Mouse (Mus musculus) heart, postnatal 0 days (tissue): Measurements from ENCODE around the gene Il6st. TPM values are rescaled to one million over a fixed set of nuclear protein-coding genes. Genes with fewer than 3 reads are reported as not detected.

ENCODE experiments used
- ATAC-seq: fragments of 200-750 bp; cut with Nextera tagmentation; 2 replicates; pipeline ENCODE4 v1.8.0; 2017; ENCODE audit warnings: low read depth, moderate number of reproducible peaks, moderate library complexity; ENCODE audit not compliant: insufficient read depth
- DNase-seq: peaks from one replicate; pipeline ENCODE4 v3.0.0-alpha.2; 2016; ENCODE audit warnings: low spot score
- H3K27ac ChIP-seq: fragments of 300-500 bp; sonication (generic); 2 replicates; pipeline ENCODE4 v1.5.1; 2014; ENCODE audit warnings: low read depth, mild to moderate bottlenecking
- H3K27me3 ChIP-seq: fragments of 300-500 bp; sonication (generic); 2 replicates; pipeline ENCODE4 v1.6.1; 2014; ENCODE audit warnings: low read length, mixed read lengths; ENCODE audit not compliant: control insufficient read depth, insufficient read depth
- H3K36me3 ChIP-seq: fragments of 300-500 bp; sonication (generic); replicated peaks from 2 replicates; pipeline ENCODE4 v1.6.1; 2014; ENCODE audit warnings: low read length, mixed read lengths; ENCODE audit not compliant: control insufficient read depth, insufficient read depth
- H3K4me1 ChIP-seq: fragments of 300-500 bp; sonication (generic); 2 replicates; pipeline ENCODE4 v1.6.1; 2014; ENCODE audit warnings: antibody characterized with exemption; ENCODE audit not compliant: control insufficient read depth, insufficient read depth
- H3K4me2 ChIP-seq: fragments of 300-500 bp; sonication (generic); 2 replicates; pipeline ENCODE4 v1.6.1; 2014; ENCODE audit warnings: low read depth, mild to moderate bottlenecking, low read length, moderate library complexity
- H3K4me3 ChIP-seq: fragments of 300-500 bp; sonication (generic); 2 replicates; pipeline ENCODE4 v1.5.1; 2014; ENCODE audit warnings: low read depth, low read length
- H3K9ac ChIP-seq: fragments of 300-500 bp; sonication (generic); replicated peaks from 2 replicates; pipeline ENCODE4 v1.6.1; 2014; ENCODE audit warnings: low read depth, low read length, mixed read lengths
- H3K9me3 ChIP-seq: fragments of 300-500 bp; sonication (generic); replicated peaks from 2 replicates; pipeline ENCODE4 v1.6.1; 2016; ENCODE audit warnings: low read length; ENCODE audit not compliant: control insufficient read depth
- CTCF ChIP-seq: IDR thresholded peaks from 2 replicates; pipeline ENCODE4 v1.5.1; 2016; ENCODE audit warnings: antibody characterized with exemption, control low read depth, low read depth
- EP300 ChIP-seq: IDR thresholded peaks from 2 replicates; pipeline ENCODE4 v1.6.1; 2016; ENCODE audit warnings: antibody characterized with exemption, low read depth
- WGBS: fragments of 180-500 bp; shearing (Covaris S2); extraction: QIAGEN DNeasy Blood & Tissue Kit; methylation state at CpG from one replicate; pipeline ENCODE4 v1.1.7; 2014; 5-methylcytosine and 5-hydroxymethylcytosine counted together
- polyA plus RNA-seq: library from polyadenylated mRNA; unstranded; fragments of >200 nt; fragmentation: Nextera tagmentation; extraction: Ambion mirVana; gene quantifications from 2 replicates; pipeline ENCODE4 v1.2.1, GENCODE M21; 2015
- total RNA-seq: library from RNA; depleted of rRNA; stranded (reverse); fragments of >200 nt; gene quantifications from 2 replicates; pipeline ENCODE4 v1.2.3, GENCODE M21; 2014; ENCODE audit warnings: low replicate concordance

Il6st gene
- total and polyA plus RNA-seq, 2 experiments from 2014 or later: 29.9 to 98.0 TPM

DNA sequence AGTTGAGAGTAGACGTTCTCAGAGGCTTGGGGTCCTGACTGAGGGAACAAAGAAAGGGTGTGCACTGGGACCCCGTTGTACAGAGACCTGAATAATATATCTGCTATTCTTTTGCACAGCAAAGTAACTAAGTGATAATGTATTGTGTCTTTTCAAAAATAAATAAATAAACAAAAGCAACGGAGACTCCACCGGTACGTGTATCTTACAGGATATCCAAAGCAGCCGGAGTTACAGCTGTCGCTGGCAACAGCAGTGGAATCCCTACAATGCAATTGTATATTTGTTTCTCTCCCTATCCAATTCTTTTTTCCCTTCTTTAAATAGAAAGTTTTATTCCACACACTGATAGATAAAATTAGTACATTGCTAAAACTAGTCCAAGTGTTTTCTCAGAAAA is 15.2 kb downstream of the Il6st start:
- Histone ChIP-seq H3K4me3 (no peak overlapping the region), H3K4me1 (no peaks in the 10 kb centered on the region), H3K4me2 (no peak overlapping the region), H3K27ac (no peak overlapping the region), H3K9me3 (no peaks in the 10 kb centered on the region), H3K9ac (no peak overlapping the region), H3K27me3 (no peaks in the 10 kb centered on the region), H3K36me3 (peaks cover 65% of the 10 kb centered on the region)
- 60% methylated on average over 7 of the region's 7 CpGs for WGBS
- ATAC-seq (no peak), DNase-seq (no peak)
- TF ChIP-seq CTCF: no peak
- TF ChIP-seq EP300: no peak

DNA sequence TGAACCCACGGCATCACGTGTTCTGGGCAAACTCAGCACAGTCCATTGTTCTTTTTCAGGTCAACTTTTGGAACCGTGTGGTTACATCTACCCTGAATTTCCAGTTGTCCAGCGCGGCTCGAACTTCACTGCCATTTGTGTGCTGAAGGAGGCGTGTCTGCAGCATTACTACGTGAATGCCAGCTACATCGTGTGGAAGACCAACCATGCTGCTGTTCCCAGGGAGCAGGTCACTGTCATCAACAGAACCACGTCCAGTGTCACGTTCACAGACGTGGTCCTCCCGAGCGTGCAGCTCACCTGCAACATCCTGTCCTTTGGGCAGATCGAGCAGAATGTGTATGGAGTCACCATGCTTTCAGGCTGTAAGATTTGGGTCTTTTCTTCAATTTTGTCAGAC is 16.1 kb downstream of the Il6st start:
- 87% methylated on average over 15 of the region's 15 CpGs for WGBS
- no peak for ATAC-seq
- Histone ChIP-seq H3K4me2 (no peak overlapping the region), H3K27me3 (no peaks in the 10 kb centered on the region), H3K27ac (no peak overlapping the region), H3K9ac (no peak overlapping the region), H3K4me3 (no peak overlapping the region), H3K4me1 (no peaks in the 10 kb centered on the region), H3K36me3 (peaks cover 71% of the 10 kb centered on the region), H3K9me3 (no peaks in the 10 kb centered on the region)
- DNase-seq: no peak
- TF ChIP-seq EP300 (no peak), CTCF (no peak)

DNA sequence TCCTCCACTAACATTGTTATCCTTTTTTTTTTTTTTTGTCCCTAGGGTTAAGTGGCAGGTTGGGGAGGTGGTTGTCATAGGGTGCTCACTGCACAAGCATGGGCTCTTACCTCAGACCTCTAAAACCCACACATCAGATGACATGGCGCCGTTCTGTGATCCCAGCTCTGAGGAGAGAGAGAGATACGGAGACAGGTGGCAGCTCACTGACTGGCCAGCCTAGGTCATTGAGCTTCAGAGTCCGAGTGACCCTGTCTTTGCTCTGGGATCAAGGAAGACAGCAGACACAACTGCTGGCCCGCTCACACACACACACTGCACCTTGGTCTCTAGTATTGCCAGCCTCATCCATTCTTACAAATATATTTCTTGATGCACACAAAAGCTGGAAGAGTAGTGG is 18.7 kb downstream of the Il6st start:
- Histone ChIP-seq H3K4me3 (no peak overlapping the region), H3K27me3 (no peaks in the 10 kb centered on the region), H3K4me1 (no peaks in the 10 kb centered on the region), H3K4me2 (no peak overlapping the region), H3K9ac (no peak overlapping the region), H3K9me3 (no peaks in the 10 kb centered on the region; the same call in 1 of the 2 replicates), H3K27ac (no peak overlapping the region), H3K36me3 (peaks cover 78% of the 10 kb centered on the region)
- TF ChIP-seq EP300 (no peak), CTCF (no peak)
- DNase-seq (no peak), ATAC-seq (no peak)
- WGBS: 89% methylated on average over 5 of the region's 5 CpGs

DNA sequence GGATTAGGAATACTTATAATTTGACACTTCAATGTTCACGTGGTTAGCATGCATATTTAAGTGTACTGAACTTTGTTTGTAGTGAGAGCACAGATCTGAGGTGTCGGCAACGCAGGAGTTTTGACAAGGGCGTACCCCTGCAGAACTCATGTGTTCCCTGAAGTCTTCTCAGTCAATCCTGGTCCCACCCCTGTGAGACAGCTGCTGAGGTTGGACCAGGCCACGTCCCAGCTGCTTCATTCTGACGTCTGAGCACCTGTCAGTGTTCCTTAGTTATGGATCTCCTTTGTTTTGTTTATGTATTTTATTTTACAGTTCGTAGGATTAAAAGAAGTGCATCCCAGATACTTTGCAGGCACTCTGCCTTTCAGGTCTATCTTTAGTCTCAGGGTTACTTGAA is 19.1 kb downstream of the Il6st start:
- no peaks in the 10 kb centered on the region for H3K4me1 ChIP-seq
- H3K4me2 ChIP-seq: no peak overlapping the region
- peaks cover 79% of the 10 kb centered on the region for H3K36me3 ChIP-seq
- DNase-seq (no peak), ATAC-seq (no peak)
- no peaks in the 10 kb centered on the region for H3K27me3 ChIP-seq
- WGBS: 82% methylated on average over 7 of the region's 7 CpGs
- no peak overlapping the region for H3K27ac ChIP-seq
- no peak overlapping the region for H3K9ac ChIP-seq
- no peaks in the 10 kb centered on the region; the same call in 1 of the 2 replicates for H3K9me3 ChIP-seq
- no peak overlapping the region for H3K4me3 ChIP-seq
- no peak for TF ChIP-seq EP300
- no peak for TF ChIP-seq CTCF

DNA sequence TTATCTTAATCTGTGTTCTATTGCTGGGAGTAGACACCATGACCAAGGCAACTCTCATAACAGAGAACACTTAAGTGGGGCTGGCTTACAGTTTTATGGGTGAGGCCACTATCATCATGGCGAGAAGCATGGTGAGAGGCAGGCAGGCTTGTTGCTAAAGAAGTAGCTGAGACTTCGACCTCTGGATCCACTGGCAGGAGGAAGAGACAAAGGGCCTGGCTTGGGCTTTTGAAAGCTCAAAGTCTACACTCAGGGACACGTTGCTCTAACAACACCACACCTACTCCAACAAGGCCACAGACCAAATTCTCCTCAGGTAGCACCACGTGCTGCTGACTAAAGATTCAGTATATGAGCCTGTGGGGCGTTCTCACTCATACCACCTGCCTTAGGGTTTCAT is 22.4 kb downstream of the Il6st start:
- no peaks in the 10 kb centered on the region for H3K4me1 ChIP-seq
- H3K27me3 ChIP-seq: no peaks in the 10 kb centered on the region
- no peak for ATAC-seq
- H3K9ac ChIP-seq: no peak overlapping the region
- no peak overlapping the region for H3K4me2 ChIP-seq
- TF ChIP-seq CTCF (no peak), EP300 (no peak)
- no peak for DNase-seq
- no peaks in the 10 kb centered on the region; the same call in 1 of the 2 replicates for H3K9me3 ChIP-seq
- no peak overlapping the region for H3K27ac ChIP-seq
- 98% methylated on average over 5 of the region's 5 CpGs for WGBS
- peaks cover 86% of the 10 kb centered on the region for H3K36me3 ChIP-seq
- H3K4me3 ChIP-seq: no peak overlapping the region

DNA sequence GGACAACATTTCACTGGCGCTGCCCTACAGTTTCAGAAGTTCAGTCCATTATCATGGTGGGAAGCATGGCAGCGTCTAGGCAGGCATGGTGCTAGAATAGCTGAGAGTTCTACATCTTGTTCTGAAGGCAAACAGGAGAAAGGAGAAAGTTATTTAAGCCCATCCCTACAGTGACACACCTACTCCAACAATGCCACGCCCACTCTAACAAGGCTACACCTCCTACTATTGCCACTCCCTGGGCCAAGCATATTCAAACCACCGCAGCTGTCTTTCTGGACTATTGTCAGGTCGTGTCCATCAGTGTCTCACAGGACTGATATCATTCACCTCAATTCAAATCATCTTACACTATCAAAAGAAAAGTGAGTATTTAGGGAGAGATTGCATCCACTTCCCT is 22.8 kb downstream of the Il6st start:
- H3K36me3 ChIP-seq: peaks cover 85% of the 10 kb centered on the region
- ATAC-seq: no peak
- no peak overlapping the region for H3K9ac ChIP-seq

More for the DNA sequence above, 22.8 kb downstream of the Il6st start:
- Histone ChIP-seq H3K4me3 (no peak overlapping the region), H3K4me2 (no peak overlapping the region), H3K27me3 (no peaks in the 10 kb centered on the region), H3K27ac (no peak overlapping the region), H3K4me1 (no peaks in the 10 kb centered on the region), H3K9me3 (no peaks in the 10 kb centered on the region; the same call in 1 of the 2 replicates)
- TF ChIP-seq EP300 (no peak), CTCF (no peak)
- WGBS: 94% methylated on average over 5 of the region's 5 CpGs
- DNase-seq: no peak
